ENCODE assay signal across 11 mouse cellular contexts in the genomic region with DNA sequence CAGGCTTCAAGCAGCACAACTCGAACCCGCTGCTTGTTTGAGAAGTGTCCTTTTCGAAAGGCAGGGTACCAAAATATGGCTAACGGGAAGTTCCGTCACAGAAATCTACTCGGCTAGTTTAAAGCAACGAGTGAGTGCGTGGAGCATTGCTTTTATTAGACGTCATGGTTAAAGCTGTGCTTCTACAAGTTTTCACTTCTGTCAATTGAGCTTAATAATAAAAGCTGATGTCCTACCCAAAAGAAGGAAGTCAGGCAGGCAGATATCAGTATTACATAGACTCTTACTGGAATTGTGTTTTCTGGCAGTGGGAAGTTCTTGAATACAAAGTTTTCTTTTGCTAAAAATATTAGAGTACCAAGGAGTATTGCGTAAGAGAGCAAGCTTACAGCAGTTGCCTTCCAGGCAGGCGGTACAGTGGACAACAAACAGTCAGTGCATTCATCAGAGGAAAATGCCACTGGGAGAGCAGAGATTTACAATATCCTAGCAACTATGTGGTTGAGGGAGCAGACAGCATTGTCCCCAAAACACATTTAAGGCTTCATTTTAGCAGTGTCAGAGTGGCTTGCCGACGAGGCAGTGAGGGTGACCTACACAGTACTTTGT. TPM values are rescaled to one million over a fixed set of nuclear protein-coding genes. Genes with fewer than 3 reads are reported as not detected.
DNase-seq lines count a peak whose midpoint lies in the region; ATAC-seq and TF ChIP-seq lines count a peak whose summit lies in the region.
"Had no signal": no experiment of that assay in that cellular context is flagged by ENCODE, and none has a peak within 500 bp of the region (broad histone marks: within the 10 kb centered on the region; RNA-seq: fewer than 3 reads in every experiment).

No protein-coding gene starts in this region.

- H3K9me3 ChIP-seq in liver, postnatal 0 days (ENCODE audit: low read length), result no peaks in the 10 kb centered on the region
- no peaks in the 10 kb centered on the region for H3K9me3 ChIP-seq in liver, embryonic 11.5 days (ENCODE audit: control insufficient read depth, low read length)
- H3K9me3 ChIP-seq in intestine, postnatal 0 days (ENCODE audit: control insufficient read depth), result no peaks in the 10 kb centered on the region
- H3K9me3 ChIP-seq: liver, embryonic 13.5 days had no signal

- no peak for TF ChIP-seq POLR2A in brain, embryonic 14.5 days (IDR thresholded peaks at IDR 0.05; ENCODE audit: borderline replicate concordance, extremely low read depth, insufficient read depth, insufficient read length, poor library complexity, severe bottlenecking)

- TF ChIP-seq CTCF in liver, postnatal 0 days (IDR thresholded peaks at IDR 0.05; ENCODE audit: low read depth), result no peak
- no peak for TF ChIP-seq CTCF in brain, embryonic 14.5 days (IDR thresholded peaks at IDR 0.05; ENCODE audit: borderline replicate concordance, extremely low read depth, insufficient read depth, insufficient read length)
- no peak for TF ChIP-seq CTCF in intestine, postnatal 0 days (IDR thresholded peaks at IDR 0.05; ENCODE audit: low read depth)

- no peaks in the 10 kb centered on the region for H3K27me3 ChIP-seq in liver, postnatal 0 days (ENCODE audit: insufficient read depth, low read length)
- no peaks in the 10 kb centered on the region for H3K27me3 ChIP-seq in liver, embryonic 11.5 days (replicated peaks; ENCODE audit: control insufficient read depth, insufficient read depth, low read length)
- no peaks in the 10 kb centered on the region for H3K27me3 ChIP-seq in intestine, postnatal 0 days (replicated peaks; ENCODE audit: control insufficient read depth, insufficient read depth, low read length)
- H3K27me3 ChIP-seq: liver, embryonic 13.5 days; Patski had no signal

- 76% methylated on average over 13 of the region's 13 CpGs for WGBS in liver, postnatal 0 days (ENCODE audit: insufficient replicate concordance)
- WGBS in liver, embryonic 11.5 days, result 89% methylated on average over 13 of the region's 13 CpGs
- WGBS in intestine, postnatal 0 days, result 86% methylated on average over 13 of the region's 13 CpGs

- no peak overlapping the region for H3K4me2 ChIP-seq in liver, postnatal 0 days (ENCODE audit: low read depth, low read length)
- H3K4me2 ChIP-seq in liver, embryonic 11.5 days, result no peak overlapping the region
- H3K4me2 ChIP-seq in intestine, postnatal 0 days (replicated peaks; ENCODE audit: low read depth), result no peak overlapping the region
- H3K4me2 ChIP-seq: liver, embryonic 13.5 days had no signal

- peaks cover 2% of the 10 kb centered on the region; the same call in 1 of the 2 replicates for H3K36me3 ChIP-seq in liver, postnatal 0 days (replicated peaks; ENCODE audit: insufficient read depth, low read length)
- no peaks in the 10 kb centered on the region for H3K36me3 ChIP-seq in liver, embryonic 11.5 days (ENCODE audit: control insufficient read depth, insufficient read depth, low read length)
- peaks cover 7% of the 10 kb centered on the region; the same call in 1 of the 2 replicates for H3K36me3 ChIP-seq in intestine, postnatal 0 days (ENCODE audit: control insufficient read depth, insufficient read depth)

- ATAC-seq in liver, postnatal 0 days, result peak; percentile 36; the same call in 1 of the 2 replicates
- ATAC-seq in liver, embryonic 11.5 days (replicated peaks; ENCODE audit: low FRiP score), result no peak
- ATAC-seq in granulocyte monocyte progenitor cell, adult 5-6 weeks (replicated peaks; ENCODE audit: poor library complexity, severe bottlenecking), result peak; percentile 73
- peak; percentile 41; the same call in 1 of the 2 replicates for ATAC-seq in monocyte, adult 5-6 weeks (replicated peaks; ENCODE audit: insufficient number of reproducible peaks, low FRiP score, low TSS enrichment, poor library complexity, severe bottlenecking)
- no peak for ATAC-seq in intestine, postnatal 0 days

- no peak for TF ChIP-seq EP300 in liver, postnatal 0 days (IDR thresholded peaks at IDR 0.05; ENCODE audit: low read depth)

- no peak overlapping the region for H3K4me3 ChIP-seq in liver, postnatal 0 days (ENCODE audit: low read depth, low read length)
- no peak overlapping the region for H3K4me3 ChIP-seq in liver, embryonic 11.5 days (ENCODE audit: low read depth, low read length)
- no peak overlapping the region for H3K4me3 ChIP-seq in intestine, postnatal 0 days (ENCODE audit: low read depth, low read length)
- H3K4me3 ChIP-seq: liver, embryonic 13.5 days had no signal

- H3K9ac ChIP-seq in liver, postnatal 0 days (replicated peaks), result no peak overlapping the region
- H3K9ac ChIP-seq in liver, embryonic 11.5 days (ENCODE audit: low read depth, low read length), result no peak overlapping the region
- H3K9ac ChIP-seq in intestine, postnatal 0 days (ENCODE audit: low read depth, low read length), result no peak overlapping the region
- H3K9ac ChIP-seq: liver, embryonic 13.5 days had no signal

- no peak for DNase-seq in liver, postnatal 0 days
- DNase-seq in liver, embryonic 11.5 days (ENCODE audit: low spot score), result no peak
- peak; percentile 81 for DNase-seq in brain, embryonic 14.5 days (ENCODE audit: low read depth)
- DNase-seq in T-cell, adult 2 months (ENCODE audit: low spot score), result no peak
- DNase-seq: gastrocnemius, postnatal 36 days; layer of hippocampus, adult 9-11 months; liver, embryonic 13.5 days had no signal

- no peak overlapping the region for H3K27ac ChIP-seq in liver, postnatal 0 days (ENCODE audit: low read depth)
- H3K27ac ChIP-seq in liver, embryonic 11.5 days (ENCODE audit: low read depth, low read length), result no peak overlapping the region
- no peak overlapping the region for H3K27ac ChIP-seq in intestine, postnatal 0 days (ENCODE audit: low read depth, low read length)
- H3K27ac ChIP-seq: liver, embryonic 13.5 days had no signal

- no peaks in the 10 kb centered on the region for H3K4me1 ChIP-seq in liver, postnatal 0 days (ENCODE audit: insufficient read depth)
- H3K4me1 ChIP-seq in liver, embryonic 11.5 days (replicated peaks; ENCODE audit: control insufficient read depth, insufficient read depth, low read length), result no peaks in the 10 kb centered on the region
- no peaks in the 10 kb centered on the region for H3K4me1 ChIP-seq in intestine, postnatal 0 days (replicated peaks; ENCODE audit: control insufficient read depth, insufficient read depth, low read length)

RNA-seq across cellular contexts. Expression of a gene that starts 13.7 kb away (rescaled TPM):
- 0.20 and 0.40 TPM in 2 replicates for polyA plus RNA-seq in liver, postnatal 0 days (2015; fragmentation: Nextera tagmentation; extraction: Ambion mirVana)
- 0.88 and 1.4 TPM in 2 replicates for polyA plus RNA-seq in liver, embryonic 11.5 days (2014; fragmentation: Nextera tagmentation; extraction: Ambion mirVana)
- polyA plus RNA-seq in brain, embryonic 14.5 days (2012; rRNA removed), result 2.5 and 3.6 TPM in 2 replicates
- 0.60 and 1.4 TPM in 2 replicates for total RNA-seq in granulocyte monocyte progenitor cell, adult 5-6 weeks (2014; fragmentation: Nextera tagmentation)
- total RNA-seq in granulocyte monocyte progenitor cell, adult 5-6 weeks (2017), result 0.52 and 0.78 TPM in 2 replicates
- 0.95 to 3.9 TPM (median 1.8 TPM) in 3 replicates for total RNA-seq in monocyte, adult 5-6 weeks (2017)
- 2.0 and 2.6 TPM in 2 replicates for polyA plus RNA-seq in intestine, postnatal 0 days (2015; fragmentation: Nextera tagmentation; extraction: Ambion mirVana)

RNA-seq across cellular contexts. Expression of a gene that starts 39.3 kb away (rescaled TPM):
- polyA plus RNA-seq in liver, postnatal 0 days (2015; fragmentation: Nextera tagmentation; extraction: Ambion mirVana), result 4.4 and 4.7 TPM in 2 replicates
- 26.5 and 27.7 TPM in 2 replicates for polyA plus RNA-seq in liver, embryonic 11.5 days (2014; fragmentation: Nextera tagmentation; extraction: Ambion mirVana)
- 39.0 and 51.1 TPM in 2 replicates for polyA plus RNA-seq in brain, embryonic 14.5 days (2012; rRNA removed)
- total RNA-seq in granulocyte monocyte progenitor cell, adult 5-6 weeks (2014; fragmentation: Nextera tagmentation), result 18.0 and 27.8 TPM in 2 replicates
- total RNA-seq in granulocyte monocyte progenitor cell, adult 5-6 weeks (2017), result 27.3 and 58.6 TPM in 2 replicates
- 11.5 to 22.4 TPM (median 13.1 TPM) in 3 replicates for total RNA-seq in monocyte, adult 5-6 weeks (2017)
- 5.8 and 7.0 TPM in 2 replicates for polyA plus RNA-seq in intestine, postnatal 0 days (2015; fragmentation: Nextera tagmentation; extraction: Ambion mirVana)

Comparison
In these comparisons a context has a peak if more than half of its experiments do, and no peak if none do; other contexts are left out.
1. ATAC-seq: peak in liver, postnatal 0 days (single experiment), granulocyte monocyte progenitor cell, adult 5-6 weeks (single experiment) and monocyte, adult 5-6 weeks (single experiment); none in liver, embryonic 11.5 days (single experiment) and intestine, postnatal 0 days (single experiment).